Mouse (Mus musculus): ENCODE results near the gene Cic. TPM values are rescaled to one million over a fixed set of nuclear protein-coding genes. Genes with fewer than 3 reads are reported as not detected.

Gene Cic
- total RNA-seq, 1 experiment from 2014 or later: 44.4 TPM

GRCm38 (mm10) chr7:25279861-25280791, 12.6 kb downstream of the Cic start:
- no peak for ATAC-seq (replicated peaks; ENCODE audit: low read depth, poor library complexity, severe bottlenecking)

- ATAC-seq (replicated peaks; ENCODE audit: low read depth, poor library complexity, severe bottlenecking): no peak; the same call in 1 of the 2 replicates
Measured at GRCm38 (mm10) chr7:25281166-25281733, 13.7 kb downstream of the Cic start.

GRCm38 (mm10) chr7:25281734-25282601, 14.5 kb downstream of the Cic start:
- peak; percentile 61 for ATAC-seq (replicated peaks; ENCODE audit: low read depth, poor library complexity, severe bottlenecking)

DNA sequence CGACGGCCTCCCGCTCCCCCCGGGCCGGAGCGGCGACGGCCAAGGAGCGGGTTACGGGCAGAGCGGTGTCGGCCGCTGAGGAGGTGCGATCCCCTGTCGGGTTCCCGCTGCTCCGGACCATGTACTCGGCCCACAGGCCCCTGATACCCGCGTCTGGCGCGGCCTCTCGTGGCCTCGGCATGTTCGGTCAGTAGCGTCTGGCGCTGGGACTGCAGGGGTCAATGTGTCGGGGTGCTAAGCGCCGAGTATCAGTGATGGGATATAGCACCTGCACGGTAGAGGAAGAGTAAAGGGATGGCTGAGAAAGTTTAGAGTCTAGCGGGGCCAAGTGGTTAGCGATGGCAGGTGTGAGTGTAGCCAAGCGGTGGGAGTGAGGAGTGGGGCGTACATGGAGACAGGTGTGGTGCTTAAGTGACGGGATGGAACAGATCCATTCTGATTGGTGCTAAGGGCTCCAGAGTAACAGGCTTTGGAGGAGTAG, 15.3 kb downstream of the Cic start:
- ATAC-seq (replicated peaks; ENCODE audit: low read depth, poor library complexity, severe bottlenecking): no peak

GRCm38 (mm10) chr7:25283637-25284036, 16.1 kb downstream of the Cic start:
- peak; percentile 38 for ATAC-seq (replicated peaks; ENCODE audit: low read depth, poor library complexity, severe bottlenecking)

DNA sequence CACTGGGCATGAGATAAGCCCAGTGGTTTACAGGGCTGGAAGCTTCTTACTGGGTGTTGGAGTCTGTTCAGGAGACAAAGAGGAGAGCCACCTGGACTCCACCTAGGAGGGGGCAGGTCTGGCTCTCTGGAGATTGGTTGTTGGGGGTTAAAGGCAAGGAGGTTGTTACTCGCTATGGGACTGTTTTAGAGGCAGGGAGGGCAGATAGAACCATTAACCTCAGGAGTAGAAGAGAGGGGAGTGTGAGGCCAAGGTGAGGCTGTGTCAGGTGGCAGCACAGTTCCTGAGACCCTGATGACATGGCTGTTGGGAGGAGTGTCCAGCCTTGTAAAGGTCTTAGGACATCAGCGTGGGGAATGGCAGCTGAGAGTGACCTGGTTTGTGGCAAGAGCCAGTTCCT, 16.7 kb downstream of the Cic start:
- no peak for ATAC-seq (replicated peaks; ENCODE audit: low read depth, poor library complexity, severe bottlenecking)

DNA sequence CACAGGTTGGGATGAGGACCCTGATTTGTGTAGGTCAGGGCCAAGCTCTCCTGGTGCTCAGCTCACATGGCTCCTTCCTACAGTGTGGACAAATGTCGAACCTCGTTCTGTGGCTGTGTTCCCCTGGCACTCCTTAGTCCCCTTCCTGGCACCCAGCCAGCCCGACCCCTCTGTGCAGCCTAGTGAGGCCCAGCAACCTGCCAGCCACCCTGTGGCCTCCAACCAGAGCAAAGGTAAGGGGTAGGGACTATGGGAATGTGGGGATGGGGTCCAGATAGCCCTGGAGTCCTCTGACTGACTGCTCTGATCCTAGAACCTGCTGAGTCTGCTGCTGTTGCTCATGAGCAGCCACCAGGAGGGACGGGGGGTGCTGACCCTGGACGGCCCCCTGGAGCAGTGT, 17.3 kb downstream of the Cic start:
- no peak for ATAC-seq (replicated peaks; ENCODE audit: low read depth, poor library complexity, severe bottlenecking)

DNA sequence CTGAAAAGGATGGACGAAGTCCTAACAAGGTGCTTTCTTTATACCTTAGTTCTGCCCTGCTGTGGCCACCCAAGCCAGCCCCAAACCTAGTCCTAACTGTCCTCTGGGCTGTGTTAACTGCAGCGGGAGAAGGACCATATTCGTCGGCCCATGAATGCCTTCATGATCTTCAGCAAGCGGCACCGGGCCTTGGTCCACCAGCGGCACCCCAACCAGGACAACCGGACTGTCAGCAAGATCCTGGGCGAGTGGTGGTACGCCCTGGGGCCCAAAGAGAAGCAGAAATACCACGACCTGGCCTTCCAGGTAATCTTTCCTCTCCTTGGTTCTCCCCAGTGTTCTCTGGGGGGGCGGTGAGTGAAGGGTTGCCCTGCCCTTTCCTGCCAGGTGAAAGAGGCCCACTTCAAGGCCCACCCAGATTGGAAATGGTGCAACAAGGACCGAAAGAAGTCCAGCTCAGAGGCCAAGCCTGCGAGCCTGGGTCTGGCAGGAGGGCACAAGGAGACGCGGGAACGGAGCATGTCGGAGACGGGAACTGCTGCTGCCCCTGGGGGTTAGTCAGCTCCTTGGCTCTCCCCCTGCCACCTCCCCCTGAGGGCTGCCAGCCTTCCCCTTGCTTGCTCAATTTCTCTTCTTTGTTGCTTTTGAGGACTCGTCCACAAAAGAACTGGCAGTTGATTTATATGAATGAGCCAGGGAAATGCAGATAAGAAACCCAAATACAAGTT, 18.2 kb downstream of the Cic start:
- no peak for ATAC-seq (replicated peaks; ENCODE audit: low read depth, poor library complexity, severe bottlenecking)

DNA sequence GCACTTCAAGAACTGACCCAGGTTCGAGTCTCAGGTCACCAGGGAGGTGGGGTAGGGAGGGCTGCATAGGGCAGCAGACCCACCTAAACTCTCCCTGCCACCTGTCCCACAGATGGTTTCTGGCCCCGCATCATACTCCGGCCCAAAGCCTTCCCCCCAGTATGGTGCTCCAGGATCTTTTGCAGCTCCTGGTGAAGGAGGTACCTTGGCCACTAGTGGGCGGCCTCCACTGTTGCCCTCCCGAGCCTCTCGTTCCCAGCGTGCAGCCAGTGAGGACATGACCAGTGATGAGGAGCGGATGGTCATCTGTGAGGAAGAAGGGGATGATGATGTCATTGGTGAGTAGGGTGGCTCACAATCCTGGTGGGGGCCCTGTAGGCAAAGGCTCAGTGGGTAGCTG, 19.5 kb downstream of the Cic start:
- no peak for ATAC-seq (replicated peaks; ENCODE audit: low read depth, poor library complexity, severe bottlenecking)

- ATAC-seq (replicated peaks; ENCODE audit: low read depth, poor library complexity, severe bottlenecking): no peak
Measured at GRCm38 (mm10) chr7:25288011-25288410, 20.5 kb downstream of the Cic start.

DNA sequence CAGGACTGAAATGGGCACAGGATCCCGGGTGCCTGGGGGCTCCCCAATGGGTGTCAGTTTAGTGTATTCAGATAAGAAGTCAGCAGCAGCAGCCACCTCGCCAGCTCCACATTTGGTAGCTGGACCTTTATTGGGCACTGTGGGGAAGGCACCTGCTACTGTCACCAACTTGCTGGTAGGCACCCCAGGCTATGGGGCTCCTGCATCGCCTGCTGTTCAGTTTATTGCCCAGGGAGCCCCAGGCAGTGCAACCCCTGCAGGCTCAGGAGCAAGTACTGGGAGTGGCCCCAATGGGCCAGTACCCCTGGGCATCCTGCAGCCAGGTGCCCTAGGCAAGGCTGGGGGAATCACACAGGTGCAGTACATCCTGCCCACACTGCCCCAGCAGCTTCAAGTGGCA, 21.2 kb downstream of the Cic start:
- no peak for ATAC-seq (replicated peaks; ENCODE audit: low read depth, poor library complexity, severe bottlenecking)

DNA sequence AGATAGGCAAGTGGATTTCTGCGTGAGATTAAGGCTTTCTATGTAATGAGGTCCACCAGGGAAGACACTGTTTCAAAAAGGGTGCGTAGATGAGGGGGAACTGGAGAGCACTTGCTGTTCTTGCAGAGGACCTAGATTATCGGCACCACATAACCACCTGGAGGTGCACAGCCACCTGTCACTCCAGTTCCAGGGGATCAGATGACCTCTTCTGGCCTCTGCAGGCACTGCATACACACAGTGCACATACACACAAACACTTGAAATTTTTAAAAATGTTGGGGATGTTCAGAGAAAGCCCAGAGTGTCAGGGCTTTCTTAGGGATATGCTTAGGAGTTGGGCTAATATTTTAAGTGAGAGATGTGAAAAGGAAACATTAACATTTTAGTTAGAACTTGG, 22.4 kb downstream of the Cic start:
- no peak for ATAC-seq (replicated peaks; ENCODE audit: low read depth, poor library complexity, severe bottlenecking)

GRCm38 (mm10) chr7:25290463-25290862, 23.0 kb downstream of the Cic start:
- ATAC-seq (replicated peaks; ENCODE audit: low read depth, poor library complexity, severe bottlenecking): no peak

DNA sequence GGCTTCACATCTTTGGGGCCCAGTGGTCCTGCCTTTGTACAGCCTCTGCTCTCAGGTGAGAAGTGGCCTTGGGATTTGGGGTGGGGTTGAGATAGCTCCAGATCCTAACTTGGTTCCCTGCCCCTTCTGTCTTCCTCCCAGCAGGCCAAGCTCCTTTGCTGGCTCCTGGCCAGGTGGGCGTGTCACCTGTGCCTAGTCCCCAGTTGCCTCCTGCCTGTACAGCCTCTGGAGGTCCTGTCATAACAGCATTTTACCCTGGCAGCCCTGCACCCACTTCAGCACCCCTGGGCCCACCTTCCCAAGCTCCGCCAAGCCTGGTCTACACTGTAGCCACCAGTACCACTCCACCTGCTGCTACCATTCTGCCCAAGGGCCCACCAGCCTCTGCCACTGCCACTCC, 23.4 kb downstream of the Cic start:
- no peak for ATAC-seq (replicated peaks; ENCODE audit: low read depth, poor library complexity, severe bottlenecking)

DNA sequence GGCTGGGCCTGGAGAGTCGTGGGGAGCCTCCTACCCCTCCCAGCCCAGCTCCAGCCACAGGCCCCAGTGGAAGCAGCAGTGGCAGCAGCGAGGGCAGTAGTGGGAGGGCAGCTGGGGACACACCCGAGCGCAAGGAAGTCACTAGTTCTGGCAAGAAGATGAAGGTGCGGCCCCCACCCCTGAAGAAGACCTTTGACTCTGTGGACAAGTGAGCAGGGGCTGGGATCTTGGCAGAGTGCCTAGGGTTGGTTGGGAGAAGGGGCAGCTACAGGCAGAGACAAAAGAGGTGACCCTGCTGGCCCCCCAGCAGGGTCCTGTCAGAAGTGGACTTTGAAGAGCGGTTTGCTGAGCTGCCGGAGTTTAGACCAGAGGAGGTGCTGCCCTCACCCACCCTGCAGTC, 24.6 kb downstream of the Cic start:
- no peak for ATAC-seq (replicated peaks; ENCODE audit: low read depth, poor library complexity, severe bottlenecking)

- no peak for ATAC-seq (replicated peaks; ENCODE audit: low read depth, poor library complexity, severe bottlenecking)
Measured at GRCm38 (mm10) chr7:25293191-25293739, 25.8 kb downstream of the Cic start.

DNA sequence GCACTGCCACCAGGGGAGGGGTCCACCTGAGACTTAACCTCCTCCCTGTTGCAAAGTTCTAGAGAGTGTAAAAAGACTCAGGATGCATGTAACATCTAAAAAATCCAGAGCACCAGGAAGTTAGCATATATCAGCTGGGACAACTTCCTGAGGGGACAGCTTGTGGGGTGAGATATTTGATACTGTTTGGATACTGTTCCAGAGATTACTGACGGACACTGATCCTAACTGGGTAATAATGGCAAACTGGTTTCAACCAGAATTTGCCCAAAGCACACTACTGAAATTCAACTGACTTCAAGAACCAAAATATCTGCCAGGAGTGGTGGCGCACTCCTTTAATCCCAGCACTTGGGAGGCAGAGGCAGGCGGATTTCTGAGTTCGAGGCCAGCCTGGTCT, 27.0 kb downstream of the Cic start:
- no peak for ATAC-seq (replicated peaks; ENCODE audit: low read depth, poor library complexity, severe bottlenecking)

DNA sequence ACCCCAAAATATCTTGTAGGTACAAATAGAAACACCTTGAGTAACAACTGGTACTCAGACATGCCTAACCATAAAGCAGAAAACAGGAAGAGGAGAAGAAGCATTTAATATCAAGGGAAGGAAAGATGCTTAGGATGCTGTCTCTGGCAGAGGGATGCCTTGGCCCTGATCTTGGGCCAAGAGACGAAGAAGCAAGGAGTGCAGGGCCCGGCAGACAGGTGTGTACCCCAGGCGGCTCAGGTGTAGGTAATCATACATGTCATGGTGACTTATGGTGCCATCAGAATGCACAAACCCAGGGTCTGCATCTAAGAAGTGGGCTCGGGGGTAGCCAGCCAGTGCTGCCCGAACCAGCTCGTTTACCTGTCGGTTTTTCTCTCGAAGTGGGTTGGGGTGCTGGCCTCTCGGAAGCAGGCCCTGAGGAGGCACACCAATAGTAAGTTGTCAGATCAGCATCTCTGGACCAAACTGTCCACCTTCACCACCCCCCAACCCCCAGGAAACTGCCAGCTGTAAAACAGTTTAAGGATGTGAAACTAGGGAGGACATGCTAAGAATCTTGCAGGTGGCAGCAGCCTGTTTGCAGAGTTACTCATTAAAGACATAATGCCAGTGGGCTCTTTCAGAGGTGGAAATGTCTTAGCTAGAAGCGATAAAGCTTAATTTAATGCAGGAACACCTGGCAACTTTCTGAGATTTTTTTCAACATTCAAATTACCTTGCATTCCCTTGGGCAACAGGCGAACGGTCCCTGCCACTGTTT, 27.6 kb downstream of the Cic start:
- no peak for ATAC-seq (replicated peaks; ENCODE audit: low read depth, poor library complexity, severe bottlenecking)

DNA sequence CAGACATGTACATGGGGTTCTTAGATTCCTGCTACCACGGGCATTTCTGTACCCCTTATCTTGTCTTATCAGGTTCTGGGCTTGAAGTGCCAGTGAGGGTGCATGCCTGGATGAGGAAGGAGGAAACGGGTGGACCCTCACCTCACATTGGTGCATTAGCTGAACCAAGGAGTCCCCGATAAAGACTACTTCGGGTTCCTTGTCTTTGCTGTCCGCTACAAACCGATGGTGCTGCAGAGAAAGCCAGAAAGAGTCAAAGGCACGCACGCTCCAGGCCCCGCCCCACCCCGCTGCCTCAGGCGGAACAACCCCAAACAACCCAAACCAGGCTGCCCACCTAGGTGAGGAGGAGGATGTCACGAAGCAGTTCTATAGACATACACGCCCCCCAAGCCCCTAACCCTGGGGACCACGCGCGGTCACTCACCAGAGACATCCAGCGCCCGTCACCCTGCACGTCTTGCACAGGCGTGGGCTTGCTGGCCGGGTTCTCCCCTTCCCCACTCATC, 29.5 kb downstream of the Cic start:
- peak; percentile 40; the same call in 1 of the 2 replicates for ATAC-seq (replicated peaks; ENCODE audit: low read depth, poor library complexity, severe bottlenecking)
